Mouse (Mus musculus) kidney, adult 18-20 months (tissue): ENCODE measurements around the gene Pxylp1.
A peak's percentile ranks its signal among the peaks of the same experiment; 100 is the strongest.
"Not testable (repeated sequence)": the region's sequence is repeated elsewhere in the genome, so short reads cannot be mapped to it uniquely, and the experiment has no call there.

Experiments
- DNase-seq: peaks from one replicate; pipeline ENCODE4 v3.0.0; 2021

The Pxylp1 gene

GRCm38 (mm10) chr9:96892546-96892945 lies at the start of gene Pxylp1:
Gene Pxylp1 (minus strand): TSS chr9:96892669.
- no peak for DNase-seq

GRCm38 (mm10) chr9:96938887-96939286 lies 46.4 kb upstream of the Pxylp1 start:
- DNase-seq = no peak

- not testable (repeated sequence) for DNase-seq
These were observed 44.0 kb upstream of the Pxylp1 start for GRCm38 (mm10) chr9:96936427-96936826.

- no peak for DNase-seq
These were observed 43.3 kb upstream of the Pxylp1 start for GRCm38 (mm10) chr9:96935556-96936300.

GRCm38 (mm10) chr9:96934816-96935215 lies 42.3 kb upstream of the Pxylp1 start:
- DNase-seq = no peak

GRCm38 (mm10) chr9:96932751-96933150 lies 40.3 kb upstream of the Pxylp1 start:
- no peak for DNase-seq

GRCm38 (mm10) chr9:96923577-96924316 lies 31.3 kb upstream of the Pxylp1 start:
- no peak for DNase-seq

GRCm38 (mm10) chr9:96923119-96923518 lies 30.6 kb upstream of the Pxylp1 start:
- no peak for DNase-seq

- DNase-seq = peak; percentile 98
These were observed 24.4 kb upstream of the Pxylp1 start for GRCm38 (mm10) chr9:96916620-96917538.

GRCm38 (mm10) chr9:96916076-96916475 lies 23.6 kb upstream of the Pxylp1 start:
- no peak for DNase-seq

GRCm38 (mm10) chr9:96914851-96915250 lies 22.4 kb upstream of the Pxylp1 start:
- peak; percentile 30 for DNase-seq

- no peak for DNase-seq
These were observed 21.5 kb upstream of the Pxylp1 start for GRCm38 (mm10) chr9:96914005-96914404.

- no peak for DNase-seq
These were observed 17.0 kb upstream of the Pxylp1 start for GRCm38 (mm10) chr9:96909503-96909902.

GRCm38 (mm10) chr9:96908737-96909136 lies 16.3 kb upstream of the Pxylp1 start:
- DNase-seq = no peak

GRCm38 (mm10) chr9:96904360-96905355 lies 12.2 kb upstream of the Pxylp1 start:
- DNase-seq = no peak

- DNase-seq = no peak
These were observed 7.2 kb upstream of the Pxylp1 start for GRCm38 (mm10) chr9:96899717-96900116.

- no peak for DNase-seq
These were observed 6.5 kb upstream of the Pxylp1 start for GRCm38 (mm10) chr9:96899004-96899403.

GRCm38 (mm10) chr9:96896690-96897089 lies 4.2 kb upstream of the Pxylp1 start:
- DNase-seq = no peak

- no peak for DNase-seq
These were observed 1.1 kb upstream of the Pxylp1 start for GRCm38 (mm10) chr9:96893582-96893981.

- peak; percentile 29 for DNase-seq
These were observed 833 bp downstream of the Pxylp1 start for GRCm38 (mm10) chr9:96891341-96892330.

GRCm38 (mm10) chr9:96890756-96891155 lies 1.7 kb downstream of the Pxylp1 start:
- no peak for DNase-seq
